Mouse (Mus musculus): ENCODE data around the gene Abhd8.

The Abhd8 gene

GRCm38 (mm10) chr8:71477196-71477845 is 13.9 kb upstream of the Abhd8 start:
- DNase-seq = no peak

DNA sequence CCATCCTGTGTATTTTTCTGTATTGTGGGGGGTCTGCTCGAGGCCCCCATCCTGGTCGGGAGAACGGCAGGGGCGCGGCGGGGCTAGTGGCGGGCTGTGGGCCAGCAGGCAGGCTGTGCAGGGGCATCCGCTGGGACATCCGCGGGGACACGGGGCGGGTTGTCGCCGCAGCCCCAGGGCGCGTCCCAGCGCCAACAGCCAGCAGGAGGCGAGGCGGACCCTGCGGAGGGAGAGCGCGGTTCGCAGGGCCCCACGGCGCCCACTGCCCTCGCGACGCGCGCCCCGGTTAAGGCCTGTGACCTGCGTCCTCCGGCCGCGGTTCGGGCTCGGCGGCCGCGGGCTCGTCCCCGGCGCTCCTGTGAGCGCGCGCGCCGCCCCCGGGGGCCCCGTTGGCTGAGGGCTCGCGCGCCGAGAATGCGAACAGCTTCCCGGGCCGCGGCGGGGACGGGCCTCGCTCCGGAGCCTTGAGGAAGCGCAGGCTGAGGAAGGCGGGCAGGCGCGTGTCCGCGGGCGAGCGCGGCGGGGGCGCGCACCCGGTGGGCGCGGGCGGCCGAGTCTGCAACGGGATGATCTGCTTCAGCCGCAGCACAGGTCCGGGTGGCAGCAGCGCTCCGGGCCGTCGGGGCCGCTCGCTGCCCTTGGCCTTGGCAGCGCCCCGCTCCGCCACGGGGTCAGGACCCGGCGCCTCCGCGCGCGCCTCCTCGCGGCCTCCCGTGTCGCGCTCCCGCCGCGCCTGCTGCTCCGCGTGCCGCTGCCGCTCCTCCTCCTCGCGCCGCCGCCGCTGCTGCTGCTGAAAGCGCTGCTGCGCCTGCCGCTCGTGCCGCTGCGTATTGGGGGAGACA is 12.9 kb upstream of the Abhd8 start:
- DNase-seq = peak; percentile 85

- no peak for DNase-seq
These were observed 12.2 kb upstream of the Abhd8 start for GRCm38 (mm10) chr8:71475702-71476075.

GRCm38 (mm10) chr8:71474785-71475701 is 11.6 kb upstream of the Abhd8 start:
- no peak for DNase-seq

DNA sequence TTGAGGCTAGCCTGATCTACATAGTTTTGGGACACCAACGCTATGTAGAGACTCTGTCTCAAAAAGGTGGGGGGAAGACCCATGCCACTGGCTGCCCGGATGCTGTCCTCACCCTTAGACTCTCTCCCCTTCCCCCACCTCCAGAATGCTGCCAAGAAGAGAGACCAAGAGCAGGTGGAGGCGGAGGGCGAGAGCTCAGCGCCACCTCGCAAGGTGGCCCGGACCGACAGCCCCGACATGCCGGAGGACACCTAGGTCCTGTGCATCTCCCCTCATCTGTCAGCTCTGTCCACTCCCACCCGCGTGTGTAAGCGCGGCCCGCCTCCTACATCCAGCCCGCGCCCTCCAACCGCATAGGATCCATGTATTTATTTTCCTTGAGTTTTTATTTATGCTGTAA is 10.9 kb upstream of the Abhd8 start:
- DNase-seq = no peak

DNA sequence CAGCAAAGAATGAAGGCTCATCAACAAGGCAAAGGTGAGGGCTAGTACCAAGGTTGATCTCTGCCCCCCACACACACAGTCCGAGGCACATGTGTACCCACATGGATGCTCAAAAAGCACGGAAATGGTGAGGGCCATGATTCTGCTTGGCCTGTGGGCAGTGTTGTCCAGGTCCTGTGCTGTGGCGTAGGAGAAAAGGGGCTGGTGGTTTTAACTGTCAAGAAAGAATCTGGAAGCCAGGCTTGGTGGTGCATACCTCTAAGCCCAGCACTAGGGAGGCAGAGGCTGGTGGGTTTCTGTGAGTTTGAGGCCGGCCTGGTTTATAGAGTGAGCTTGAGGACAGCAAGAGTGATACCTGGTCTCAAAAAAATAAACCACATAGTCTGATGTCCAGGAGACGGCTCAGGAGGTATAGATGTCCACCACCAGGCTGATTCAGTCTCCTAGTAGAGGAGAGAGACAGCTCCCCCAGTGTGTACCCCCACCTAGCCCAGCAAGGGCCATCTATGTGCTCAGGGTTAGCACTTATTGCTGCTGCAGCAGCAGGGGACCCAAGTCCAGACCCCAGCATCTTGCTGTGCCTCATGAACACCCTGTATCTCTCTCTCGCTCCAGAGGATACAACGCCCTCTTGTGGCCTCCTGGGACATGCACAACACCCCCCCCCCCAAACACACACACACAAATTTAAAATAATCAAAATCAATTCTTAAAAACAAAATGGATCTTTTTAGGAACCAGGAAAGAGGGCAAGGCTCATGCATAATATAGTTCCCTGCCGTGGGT is 9.3 kb upstream of the Abhd8 start:
- DNase-seq = no peak

DNA sequence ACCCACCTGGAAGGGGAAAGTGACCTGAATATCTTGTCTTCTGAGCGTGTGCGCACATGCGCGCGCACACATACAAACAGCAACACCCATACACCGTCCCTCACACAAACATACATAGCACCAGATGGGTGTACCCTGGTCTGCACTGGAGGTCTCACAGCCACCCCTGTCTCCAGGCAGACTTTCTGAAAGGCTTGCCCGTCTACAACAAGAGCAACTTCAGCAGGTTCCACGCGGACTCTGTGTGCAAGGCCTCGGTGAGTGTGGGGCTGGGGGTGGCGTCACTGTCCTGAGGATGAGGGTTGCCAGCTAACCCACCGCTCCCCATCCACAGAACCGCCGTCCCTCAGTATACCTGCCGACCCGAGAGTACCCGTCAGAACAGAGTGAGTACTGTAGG is 8.4 kb upstream of the Abhd8 start:
- DNase-seq = no peak

GRCm38 (mm10) chr8:71470913-71471255 is 7.4 kb upstream of the Abhd8 start:
- DNase-seq = no peak

- no peak for DNase-seq
These were observed 6.9 kb upstream of the Abhd8 start for GRCm38 (mm10) chr8:71470146-71470912.

DNA sequence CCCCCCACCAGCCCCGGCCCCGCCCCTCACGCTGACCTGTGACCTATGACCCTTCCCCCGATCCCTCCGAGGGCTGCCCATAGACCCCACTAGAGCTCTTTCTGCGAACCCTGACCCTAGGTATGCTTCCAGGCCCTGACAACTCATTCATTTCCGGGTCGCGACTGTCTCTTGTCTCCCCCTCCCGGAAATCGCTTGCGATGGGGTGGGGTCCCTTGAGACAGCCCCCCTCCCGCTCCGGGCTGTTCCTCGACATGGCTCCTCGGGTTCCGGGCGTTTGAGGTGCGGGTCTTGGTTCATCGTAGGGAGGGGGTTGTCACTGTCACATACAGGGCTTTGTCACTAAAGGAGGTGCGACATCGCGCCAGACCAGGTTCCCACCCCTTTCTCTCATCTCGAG is 6.0 kb upstream of the Abhd8 start:
- DNase-seq = peak; percentile 38

GRCm38 (mm10) chr8:71468916-71469315 is 5.5 kb upstream of the Abhd8 start, which contains the start of gene Dda1:
Gene Dda1 (plus strand): TSS chr8:71469199.
- peak; percentile 96 for DNase-seq

DNA sequence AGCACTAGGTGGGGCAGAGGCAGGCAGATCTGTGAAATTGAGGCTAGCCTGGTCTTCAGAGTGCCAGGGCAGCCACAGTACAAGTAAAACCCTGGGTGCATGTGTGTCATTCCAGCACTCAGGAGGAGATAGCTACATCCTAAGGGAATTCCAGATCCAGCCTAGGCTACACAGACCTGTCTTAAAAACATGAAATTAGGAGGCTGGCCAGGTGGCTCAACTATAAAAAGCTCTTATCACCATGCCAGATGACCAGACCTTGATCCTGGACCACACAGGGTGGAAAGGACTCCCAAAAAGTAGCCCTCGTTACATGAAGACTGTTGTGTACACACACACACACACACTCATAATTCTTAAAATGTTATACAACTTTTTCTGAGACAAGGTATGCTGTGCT is 4.5 kb upstream of the Abhd8 start:
- DNase-seq = no peak

DNA sequence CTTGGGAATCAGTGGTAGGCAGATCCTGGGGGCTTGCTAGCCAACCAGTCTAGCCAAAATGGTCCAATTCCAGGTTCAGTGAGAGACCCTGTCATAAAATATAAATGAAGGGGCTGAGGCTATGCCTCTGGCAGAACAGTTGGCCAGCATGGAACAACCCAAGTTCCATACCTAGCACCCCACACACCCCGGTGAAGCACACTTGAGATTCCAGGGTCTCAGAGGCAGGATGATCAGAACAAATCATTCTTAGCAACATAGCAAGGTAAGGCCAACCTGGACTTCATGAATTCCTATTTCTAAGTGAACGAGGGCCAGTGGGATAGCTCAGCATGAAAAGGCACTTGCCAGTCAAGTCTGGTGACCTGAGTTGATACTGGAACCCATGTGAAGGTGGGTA is 3.7 kb upstream of the Abhd8 start:
- no peak for DNase-seq

- no peak for DNase-seq
These were observed 2.7 kb upstream of the Abhd8 start for GRCm38 (mm10) chr8:71466198-71466597.

DNA sequence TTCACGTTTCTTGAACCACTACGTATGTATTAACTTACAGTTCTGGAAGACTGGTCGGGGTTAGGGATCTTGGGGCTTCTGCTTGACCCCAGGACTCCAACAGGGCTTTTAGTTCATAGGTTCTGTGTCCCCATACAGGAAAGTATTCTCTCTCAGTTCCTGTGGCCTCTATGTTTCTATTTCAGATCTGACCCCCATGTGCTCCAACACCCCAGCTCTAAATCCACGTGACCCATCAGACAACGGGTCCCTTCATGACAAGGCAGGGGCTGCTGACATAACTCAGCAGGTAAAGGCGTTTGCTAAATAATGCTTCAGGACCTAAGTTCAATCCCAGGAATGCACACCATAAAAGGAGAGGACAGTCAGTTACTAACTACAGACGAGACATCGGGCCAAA is 2.3 kb upstream of the Abhd8 start:
- DNase-seq = no peak

- peak; percentile 99 for DNase-seq
These were observed 1.4 kb upstream of the Abhd8 start, which contains the start of gene Mrpl34 for GRCm38 (mm10) chr8:71464513-71465500. Gene Mrpl34 (plus strand): TSS chr8:71464959.

- DNase-seq = peak; percentile 30
These were observed 669 bp downstream of the Abhd8 start for GRCm38 (mm10) chr8:71462786-71463185.

- DNase-seq = no peak
These were observed 1.3 kb downstream of the Abhd8 start for GRCm38 (mm10) chr8:71462191-71462590.

DNA sequence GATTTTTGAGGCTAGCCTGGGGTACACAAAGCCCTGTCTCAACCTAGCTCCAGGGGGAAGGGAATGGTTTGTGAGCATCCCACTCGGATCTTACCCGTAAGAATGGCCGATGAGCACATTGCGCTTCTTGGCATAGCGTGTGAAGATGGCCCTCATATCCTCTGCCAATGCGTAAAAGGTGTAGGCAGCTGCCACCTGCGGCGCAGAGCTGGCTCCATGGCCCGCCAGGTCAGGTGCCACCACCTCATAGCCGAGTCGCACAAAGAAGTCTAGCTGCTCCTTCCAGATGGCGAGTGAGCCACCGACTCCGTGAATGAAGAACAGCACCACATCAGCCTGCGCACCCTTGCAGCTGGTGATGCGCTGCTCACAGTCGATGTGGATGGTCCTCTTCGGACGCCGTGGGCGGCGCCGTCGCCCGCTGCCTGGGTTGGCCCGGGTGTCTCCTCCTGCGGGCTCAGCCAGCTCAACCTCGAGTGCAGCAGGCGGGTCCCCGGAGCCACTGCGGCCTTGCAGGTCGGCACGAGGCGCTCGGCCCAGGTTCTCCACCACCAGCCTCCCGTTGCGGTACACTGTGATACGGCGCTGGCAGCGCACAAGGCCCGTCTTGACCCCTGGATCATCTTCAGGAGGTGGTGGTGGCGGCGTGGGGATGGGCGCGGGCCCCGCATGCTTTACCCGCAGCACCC is 2.2 kb downstream of the Abhd8 start:
- DNase-seq = no peak

- no peak for DNase-seq
These were observed 2.7 kb downstream of the Abhd8 start for GRCm38 (mm10) chr8:71460716-71461115.

Measured in kidney, adult 18-20 months (tissue).